Mouse (Mus musculus): ENCODE measurements at regions not wholly inside any gene's neighbourhood (a gene's known extent, or its start where the extent isn't known, plus 50 kb on each side); places are given as distances from the start of the nearest gene placed in this dataset.
A peak's percentile ranks its signal among the peaks of the same experiment; 100 is the strongest.

- H3K4me1 ChIP-seq = no peaks in the 10 kb centered on the region
- H3K27ac ChIP-seq = no peak overlapping the region
- 53% methylated on average over 5 of the region's 5 CpGs for WGBS
- H3K4me2 ChIP-seq = no peak overlapping the region
- H3K4me3 ChIP-seq (replicated peaks) = no peak overlapping the region
- no peak for ATAC-seq (ENCODE audit: insufficient read depth, low FRiP score, low read depth)
- H3K9me3 ChIP-seq = no peaks in the 10 kb centered on the region
- H3K36me3 ChIP-seq = no peaks in the 10 kb centered on the region
- no peak overlapping the region for H3K9ac ChIP-seq
- H3K27me3 ChIP-seq (replicated peaks) = no peaks in the 10 kb centered on the region
Measured at GRCm38 (mm10) chr6:22591592-22591991, 235.5 kb upstream of the Fam3c start.

GRCm38 (mm10) chr6:22584851-22585250 lies 228.8 kb upstream of the Fam3c start:
- Histone ChIP-seq H3K36me3 (no peaks in the 10 kb centered on the region), H3K4me1 (no peaks in the 10 kb centered on the region), H3K4me3 (replicated peaks) (no peak overlapping the region), H3K4me2 (no peak overlapping the region), H3K27ac (no peak overlapping the region), H3K27me3 (replicated peaks) (no peaks in the 10 kb centered on the region), H3K9ac (no peak overlapping the region), H3K9me3 (no peaks in the 10 kb centered on the region)
- no peak for ATAC-seq (ENCODE audit: insufficient read depth, low FRiP score, low read depth)
- 58% methylated on average over 4 of the region's 4 CpGs for WGBS

- Histone ChIP-seq H3K4me1 (no peaks in the 10 kb centered on the region), H3K4me3 (replicated peaks) (no peak overlapping the region), H3K4me2 (no peak overlapping the region), H3K27ac (no peak overlapping the region), H3K27me3 (replicated peaks) (no peaks in the 10 kb centered on the region), H3K9me3 (no peaks in the 10 kb centered on the region), H3K9ac (no peak overlapping the region), H3K36me3 (no peaks in the 10 kb centered on the region)
- ATAC-seq (ENCODE audit: insufficient read depth, low FRiP score, low read depth) = no peak
- WGBS = 48% methylated on average over 1 of the region's 1 CpGs
Measured at GRCm38 (mm10) chr6:22572925-22573324, 216.9 kb upstream of the Fam3c start.

DNA sequence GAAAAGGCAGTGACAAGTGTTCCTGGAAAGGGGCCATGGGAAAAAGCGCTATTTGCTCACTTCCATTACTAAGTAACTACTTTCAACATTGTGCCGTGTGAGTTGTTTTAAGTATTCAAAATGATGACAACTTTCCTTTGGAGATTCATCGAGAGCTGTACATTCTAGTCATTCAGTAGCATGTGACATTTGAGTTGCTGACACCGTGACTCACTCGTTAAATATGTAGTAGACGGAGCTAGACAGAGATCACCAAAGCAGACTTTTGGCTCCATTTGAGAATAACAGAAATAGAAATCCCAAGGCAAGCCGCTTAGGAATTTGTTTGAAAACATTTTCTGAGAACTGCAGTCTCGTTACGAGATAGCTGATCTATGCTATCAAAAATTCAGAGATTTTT lies 211.8 kb upstream of the Fam3c start:
- Histone ChIP-seq H3K27ac (no peak overlapping the region), H3K4me1 (no peaks in the 10 kb centered on the region), H3K4me3 (replicated peaks) (no peak overlapping the region), H3K4me2 (no peak overlapping the region), H3K9ac (no peak overlapping the region), H3K27me3 (replicated peaks) (no peaks in the 10 kb centered on the region), H3K36me3 (no peaks in the 10 kb centered on the region), H3K9me3 (no peaks in the 10 kb centered on the region)
- ATAC-seq (ENCODE audit: insufficient read depth, low FRiP score, low read depth) = no peak
- 80% methylated on average over 9 of the region's 9 CpGs for WGBS

DNA sequence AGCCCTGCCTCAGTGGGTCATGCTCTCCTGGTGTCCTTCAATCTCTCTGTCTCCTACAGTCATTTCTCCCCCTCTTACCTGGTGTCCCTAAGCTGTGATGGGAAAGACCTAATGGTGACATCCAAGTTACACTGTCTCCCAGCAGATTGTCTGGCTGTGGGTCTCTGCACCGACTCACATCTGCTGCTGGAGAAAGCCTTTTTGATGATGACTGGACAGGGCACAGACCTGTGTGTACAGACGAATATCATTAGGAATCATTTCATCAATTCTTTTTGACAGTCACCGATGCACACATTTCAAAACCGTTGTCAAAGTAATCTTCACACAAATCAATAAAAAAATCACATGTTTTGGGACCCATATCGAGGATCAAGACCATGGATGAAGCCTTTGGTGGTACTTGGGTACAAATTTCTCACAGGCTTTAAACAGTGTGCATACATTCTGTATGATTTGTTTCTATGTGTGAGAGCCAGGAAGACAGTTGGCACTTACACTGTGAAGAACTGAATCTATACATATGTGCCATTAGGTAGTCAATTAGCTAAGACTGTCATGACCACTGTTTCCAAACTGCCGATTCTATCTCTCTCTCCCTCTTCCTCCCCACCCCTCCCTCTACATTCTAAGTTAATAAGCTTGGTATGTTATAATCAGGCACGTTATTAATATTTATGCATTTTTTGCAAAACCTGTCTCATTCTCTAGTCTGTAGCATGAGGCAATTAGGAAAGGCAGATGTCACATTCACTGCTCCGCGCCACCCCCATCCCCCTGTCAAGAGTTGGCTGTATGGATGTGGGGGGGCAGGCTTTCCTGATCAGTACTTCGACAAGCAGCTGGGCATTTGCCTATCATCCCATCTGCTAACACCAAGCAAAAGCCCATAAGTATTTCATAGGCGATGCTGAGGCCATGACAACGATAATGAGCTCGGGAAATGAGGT lies 192.5 kb upstream of the Fam3c start:
- ATAC-seq (ENCODE audit: insufficient read depth, low FRiP score, low read depth) = no peak

GRCm38 (mm10) chr6:22541603-22542002 lies 185.6 kb upstream of the Fam3c start:
- Histone ChIP-seq H3K4me3 (replicated peaks) (no peak overlapping the region), H3K9me3 (no peaks in the 10 kb centered on the region), H3K36me3 (no peaks in the 10 kb centered on the region), H3K9ac (no peak overlapping the region), H3K27ac (no peak overlapping the region), H3K27me3 (replicated peaks) (no peaks in the 10 kb centered on the region), H3K4me1 (no peaks in the 10 kb centered on the region), H3K4me2 (no peak overlapping the region)
- ATAC-seq (ENCODE audit: insufficient read depth, low FRiP score, low read depth) = peak; percentile 39; the same call in 1 of the 2 replicates
- 67% methylated on average over 2 of the region's 2 CpGs for WGBS

More for the DNA sequence above, 192.5 kb upstream of the Fam3c start:
- Histone ChIP-seq H3K27ac (no peak overlapping the region), H3K27me3 (replicated peaks) (no peaks in the 10 kb centered on the region), H3K4me3 (replicated peaks) (no peak overlapping the region), H3K9ac (no peak overlapping the region), H3K36me3 (no peaks in the 10 kb centered on the region), H3K4me1 (no peaks in the 10 kb centered on the region), H3K9me3 (no peaks in the 10 kb centered on the region), H3K4me2 (no peak overlapping the region)
- 82% methylated on average over 13 of the region's 13 CpGs for WGBS

DNA sequence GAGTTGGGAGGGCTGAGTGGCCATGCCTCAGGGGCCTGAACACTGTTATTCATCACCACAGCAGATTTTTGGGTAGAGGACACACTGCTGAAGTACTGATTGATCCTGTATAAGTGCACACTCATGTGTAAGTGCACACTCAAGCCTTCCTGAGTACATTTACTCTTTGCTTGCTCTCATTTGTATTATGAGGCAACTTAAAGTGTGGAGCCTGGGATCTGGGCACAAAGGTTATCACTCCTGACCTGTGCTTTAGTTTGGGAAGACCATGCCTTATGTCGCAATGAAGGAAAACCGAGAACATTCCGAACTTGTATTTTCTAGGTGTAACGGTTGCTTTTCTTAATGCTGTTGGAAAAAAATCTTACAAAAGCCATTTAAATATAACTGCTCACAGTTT lies 182.2 kb upstream of the Fam3c start:
- Histone ChIP-seq H3K4me3 (replicated peaks) (no peak overlapping the region), H3K4me1 (no peaks in the 10 kb centered on the region), H3K36me3 (no peaks in the 10 kb centered on the region), H3K4me2 (no peak overlapping the region), H3K27ac (no peak overlapping the region), H3K27me3 (replicated peaks) (no peaks in the 10 kb centered on the region), H3K9ac (no peak overlapping the region), H3K9me3 (no peaks in the 10 kb centered on the region)
- ATAC-seq (ENCODE audit: insufficient read depth, low FRiP score, low read depth) = no peak
- WGBS = 88% methylated on average over 4 of the region's 4 CpGs

- Histone ChIP-seq H3K36me3 (no peaks in the 10 kb centered on the region), H3K4me3 (replicated peaks) (no peak overlapping the region), H3K9ac (no peak overlapping the region), H3K27ac (no peak overlapping the region), H3K27me3 (replicated peaks) (no peaks in the 10 kb centered on the region), H3K9me3 (no peaks in the 10 kb centered on the region), H3K4me2 (no peak overlapping the region), H3K4me1 (no peaks in the 10 kb centered on the region)
- no peak for ATAC-seq (ENCODE audit: insufficient read depth, low FRiP score, low read depth)
- WGBS = 58% methylated on average over 3 of the region's 3 CpGs
Measured at GRCm38 (mm10) chr6:22524384-22524783, 168.3 kb upstream of the Fam3c start.

- H3K4me1 ChIP-seq = no peaks in the 10 kb centered on the region
- H3K27ac ChIP-seq = no peak overlapping the region
- WGBS = 80% methylated on average over 9 of the region's 9 CpGs
- H3K9ac ChIP-seq = no peak overlapping the region
- H3K9me3 ChIP-seq = no peaks in the 10 kb centered on the region
- no peak for ATAC-seq (ENCODE audit: insufficient read depth, low FRiP score, low read depth)
- no peaks in the 10 kb centered on the region for H3K36me3 ChIP-seq
- no peak overlapping the region for H3K4me2 ChIP-seq
- H3K27me3 ChIP-seq (replicated peaks) = no peaks in the 10 kb centered on the region
- no peak overlapping the region for H3K4me3 ChIP-seq (replicated peaks)
Measured at GRCm38 (mm10) chr6:22523582-22524234, 167.7 kb upstream of the Fam3c start.

DNA sequence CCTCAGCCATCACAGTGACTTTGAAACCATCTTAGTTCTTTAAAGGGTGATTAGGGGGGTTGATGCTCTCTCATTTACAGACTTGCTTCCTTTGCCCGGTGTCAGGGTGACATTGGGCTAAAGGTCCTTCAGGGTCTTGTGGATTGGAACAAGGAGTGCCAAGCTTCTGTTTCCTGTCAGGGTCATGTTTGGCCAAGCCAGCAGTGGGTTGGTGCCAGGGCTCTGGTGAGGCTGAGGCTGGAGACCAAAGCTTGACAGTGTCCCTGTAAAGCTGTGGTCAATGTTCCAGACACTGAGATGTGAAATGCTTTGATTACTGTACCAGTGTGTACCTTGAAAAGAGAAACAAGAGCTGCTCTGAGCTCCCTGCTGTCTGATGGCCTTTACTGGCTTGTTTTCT lies 150.8 kb upstream of the Fam3c start:
- ATAC-seq (ENCODE audit: insufficient read depth, low FRiP score, low read depth) = no peak
- WGBS = 92% methylated on average over 1 of the region's 1 CpGs

GRCm38 (mm10) chr6:22497306-22497705 lies 141.3 kb upstream of the Fam3c start:
- H3K4me3 ChIP-seq (replicated peaks) = no peak overlapping the region
- no peak overlapping the region for H3K9ac ChIP-seq
- no peaks in the 10 kb centered on the region for H3K9me3 ChIP-seq
- no peaks in the 10 kb centered on the region for H3K4me1 ChIP-seq
- H3K27ac ChIP-seq = no peak overlapping the region
- H3K36me3 ChIP-seq = no peaks in the 10 kb centered on the region
- no peaks in the 10 kb centered on the region for H3K27me3 ChIP-seq (replicated peaks)
- ATAC-seq (ENCODE audit: insufficient read depth, low FRiP score, low read depth) = no peak
- WGBS = 70% methylated on average over 9 of the region's 9 CpGs
- H3K4me2 ChIP-seq = no peak overlapping the region

More for the DNA sequence above, 150.8 kb upstream of the Fam3c start:
- no peak overlapping the region for H3K4me3 ChIP-seq (replicated peaks)
- no peaks in the 10 kb centered on the region for H3K4me1 ChIP-seq
- H3K4me2 ChIP-seq = no peak overlapping the region
- no peaks in the 10 kb centered on the region for H3K36me3 ChIP-seq
- H3K27me3 ChIP-seq (replicated peaks) = no peaks in the 10 kb centered on the region
- H3K27ac ChIP-seq = no peak overlapping the region
- H3K9me3 ChIP-seq = no peaks in the 10 kb centered on the region
- H3K9ac ChIP-seq = no peak overlapping the region

DNA sequence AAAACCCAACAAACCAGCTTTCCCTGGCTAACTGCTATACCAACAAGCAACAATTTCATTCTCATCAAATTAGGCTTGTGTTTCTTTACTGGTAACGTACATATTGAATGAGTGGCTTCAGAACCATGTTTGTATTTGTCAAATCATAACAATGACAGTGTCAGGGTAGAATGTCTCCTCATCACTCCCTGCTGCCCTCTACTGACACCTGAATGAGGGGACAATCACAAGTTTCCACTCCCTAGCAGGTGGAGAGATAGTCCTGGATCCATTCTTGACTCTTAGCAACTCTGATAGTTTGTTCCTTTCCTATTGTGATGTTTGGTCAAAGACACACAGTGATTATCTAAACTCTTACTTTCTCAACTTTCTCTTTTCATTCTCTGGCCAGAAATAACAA lies 140.4 kb upstream of the Fam3c start:
- WGBS = 82% methylated on average over 1 of the region's 1 CpGs
- Histone ChIP-seq H3K4me1 (no peaks in the 10 kb centered on the region), H3K9ac (no peak overlapping the region), H3K4me2 (no peak overlapping the region), H3K9me3 (no peaks in the 10 kb centered on the region), H3K27me3 (replicated peaks) (no peaks in the 10 kb centered on the region), H3K36me3 (no peaks in the 10 kb centered on the region), H3K4me3 (replicated peaks) (no peak overlapping the region), H3K27ac (no peak overlapping the region)
- ATAC-seq (ENCODE audit: insufficient read depth, low FRiP score, low read depth) = no peak
